Mouse (Mus musculus) forebrain, embryonic 15.5 days (tissue): ENCODE data around the gene Auts2. TPM values are rescaled to one million over a fixed set of nuclear protein-coding genes. Genes with fewer than 3 reads are reported as not detected.

ENCODE experiments used
- ATAC-seq: fragments of 200-750 bp; cut with Nextera tagmentation; replicated peaks from 2 replicates; pipeline ENCODE4 v1.8.0; 2017; ENCODE audit warnings: mild to moderate bottlenecking, moderate TSS enrichment, moderate library complexity
- H3K27ac ChIP-seq: fragments of 300-500 bp; sonication (generic); replicated peaks from 2 replicates; pipeline ENCODE4 v1.5.1; 2015; ENCODE audit warnings: mild to moderate bottlenecking, inconsistent platforms
- H3K27me3 ChIP-seq: fragments of 300-500 bp; sonication (generic); 2 replicates; pipeline ENCODE4 v1.6.1; 2015; ENCODE audit warnings: inconsistent platforms
- H3K36me3 ChIP-seq: fragments of 300-500 bp; sonication (generic); 2 replicates; pipeline ENCODE4 v1.6.1; 2015; ENCODE audit warnings: mild to moderate bottlenecking, inconsistent platforms
- H3K4me1 ChIP-seq: fragments of 300-500 bp; sonication (generic); 2 replicates; pipeline ENCODE4 v1.6.1; 2015; ENCODE audit warnings: inconsistent platforms
- H3K4me2 ChIP-seq: fragments of 300-500 bp; sonication (generic); replicated peaks from 2 replicates; pipeline ENCODE4 v1.6.1; 2015; ENCODE audit warnings: mild to moderate bottlenecking, inconsistent platforms
- H3K4me3 ChIP-seq: fragments of 300-500 bp; sonication (generic); 2 replicates; pipeline ENCODE4 v1.5.1; 2015; ENCODE audit warnings: mild to moderate bottlenecking, inconsistent platforms
- H3K9ac ChIP-seq: fragments of 300-500 bp; sonication (generic); replicated peaks from 2 replicates; pipeline ENCODE4 v1.6.1; 2015; ENCODE audit warnings: mild to moderate bottlenecking, inconsistent platforms
- H3K9me3 ChIP-seq: fragments of 300-500 bp; sonication (generic); 2 replicates; pipeline ENCODE4 v1.6.1; 2016; ENCODE audit warnings: inconsistent platforms
- WGBS: fragments of 180-500 bp; shearing (Covaris S2); methylation state at CpG from one replicate; pipeline ENCODE4 v1.1.7; 2015; ENCODE audit warnings: mixed read lengths; 5-methylcytosine and 5-hydroxymethylcytosine counted together
- polyA plus RNA-seq: library from polyadenylated mRNA; unstranded; fragments of >200 nt; fragmentation: Nextera tagmentation; extraction: Ambion mirVana; gene quantifications from 2 replicates; pipeline ENCODE4 v1.2.1, GENCODE M21; 2015

Auts2 gene
- polyA plus RNA-seq, 1 experiment from 2014 or later = 94.3 TPM

- no peaks in the 10 kb centered on the region for H3K9me3 ChIP-seq
- no peaks in the 10 kb centered on the region for H3K36me3 ChIP-seq
- H3K9ac ChIP-seq = no peak overlapping the region
- H3K4me2 ChIP-seq = no peak overlapping the region
- peaks cover 48% of the 10 kb centered on the region for H3K4me1 ChIP-seq
- ATAC-seq = no peak
- H3K27ac ChIP-seq = 0 out of 2 replicates have a peak overlapping the region, but pooled peaks have one; percentile 31
- H3K4me3 ChIP-seq = no peak overlapping the region
- no peaks in the 10 kb centered on the region for H3K27me3 ChIP-seq
- 80% methylated on average over 3 of the region's 3 CpGs for WGBS
Measured at GRCm38 (mm10) chr5:131815498-131815897, 727.6 kb downstream of the Auts2 start.

DNA sequence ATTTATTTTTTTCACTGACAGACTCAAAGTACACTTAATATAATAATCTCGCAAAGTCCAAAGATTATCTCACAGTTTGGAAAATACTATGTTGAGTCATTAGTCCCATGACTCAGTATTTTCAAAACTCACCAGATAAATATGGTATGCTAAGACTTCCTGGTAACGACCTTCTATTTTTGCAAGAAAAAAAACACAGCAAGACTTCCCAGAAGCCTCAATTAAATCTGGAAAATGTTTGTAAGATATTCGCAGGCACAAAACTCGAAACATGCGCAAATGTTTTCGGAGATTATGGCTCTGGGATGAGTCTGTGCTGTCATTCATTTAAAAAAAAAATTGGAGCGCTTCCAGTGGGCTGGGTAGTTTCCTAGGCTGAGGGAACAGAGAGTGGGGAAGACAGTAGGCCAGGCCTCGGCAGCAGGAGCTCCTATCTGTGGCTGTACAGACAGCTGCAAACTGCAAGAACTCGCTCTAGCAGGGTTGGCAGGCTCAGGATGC is 728.6 kb downstream of the Auts2 start:
- 47% methylated on average over 9 of the region's 9 CpGs for WGBS
- H3K36me3 ChIP-seq = no peaks in the 10 kb centered on the region
- H3K9me3 ChIP-seq = no peaks in the 10 kb centered on the region
- H3K9ac ChIP-seq = no peak overlapping the region
- ATAC-seq = 0 out of 2 replicates have a peak, but pooled peaks have one; percentile 37
- no peak overlapping the region for H3K4me3 ChIP-seq
- no peaks in the 10 kb centered on the region for H3K27me3 ChIP-seq
- peak overlapping the region; percentile 51; the same call in 1 of the 2 replicates for H3K27ac ChIP-seq
- no peak overlapping the region for H3K4me2 ChIP-seq
- H3K4me1 ChIP-seq = peaks cover 42% of the 10 kb centered on the region

DNA sequence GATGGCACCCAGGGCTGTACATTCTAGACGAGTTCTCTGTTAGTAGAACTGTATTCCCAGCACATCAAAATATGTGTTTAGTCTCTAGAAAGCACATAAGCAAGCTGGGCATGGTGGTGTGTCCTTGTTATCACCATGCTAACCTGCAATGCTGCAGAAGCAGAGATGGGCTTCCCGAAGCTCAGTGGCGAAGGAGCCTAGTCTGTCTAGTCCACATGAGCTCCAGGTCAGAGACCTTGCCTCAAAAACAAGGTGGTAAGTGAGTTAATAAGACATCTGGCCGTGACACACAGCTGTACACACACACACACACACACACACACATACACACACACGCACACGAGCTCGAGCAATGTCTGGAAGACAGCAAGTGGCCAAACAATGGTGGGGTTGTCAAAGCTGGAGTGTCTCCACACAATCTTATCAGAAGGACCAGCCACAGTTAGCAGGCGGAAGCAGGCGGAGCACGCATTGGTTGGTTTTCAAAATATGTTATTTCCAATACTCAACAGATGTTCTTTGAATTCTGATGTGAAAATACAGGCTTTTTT is 729.1 kb downstream of the Auts2 start:
- H3K4me2 ChIP-seq = no peak overlapping the region
- H3K9me3 ChIP-seq = no peaks in the 10 kb centered on the region
- H3K27me3 ChIP-seq = no peaks in the 10 kb centered on the region
- ATAC-seq = no peak
- H3K9ac ChIP-seq = no peak overlapping the region
- WGBS = 73% methylated on average over 10 of the region's 10 CpGs
- no peak overlapping the region for H3K4me3 ChIP-seq
- peak overlapping the region; percentile 51 for H3K27ac ChIP-seq
- H3K4me1 ChIP-seq = peaks cover 37% of the 10 kb centered on the region
- H3K36me3 ChIP-seq = no peaks in the 10 kb centered on the region

- H3K27me3 ChIP-seq = no peaks in the 10 kb centered on the region
- H3K9me3 ChIP-seq = no peaks in the 10 kb centered on the region
- H3K4me2 ChIP-seq = no peak overlapping the region
- H3K27ac ChIP-seq = peak overlapping the region; percentile 51
- peaks cover 37% of the 10 kb centered on the region for H3K4me1 ChIP-seq
- no peaks in the 10 kb centered on the region for H3K36me3 ChIP-seq
- peak; percentile 38; the same call in 1 of the 2 replicates for ATAC-seq
- no peak overlapping the region for H3K4me3 ChIP-seq
- no peak overlapping the region for H3K9ac ChIP-seq
- 46% methylated on average over 7 of the region's 7 CpGs for WGBS
Measured at GRCm38 (mm10) chr5:131813331-131813781, 729.8 kb downstream of the Auts2 start.

GRCm38 (mm10) chr5:131812483-131813063 is 730.6 kb downstream of the Auts2 start:
- Histone ChIP-seq H3K27ac (peak overlapping the region; percentile 51; the same call in 1 of the 2 replicates), H3K4me3 (no peak overlapping the region), H3K4me2 (no peak overlapping the region), H3K36me3 (no peaks in the 10 kb centered on the region), H3K9ac (no peak overlapping the region), H3K4me1 (peaks cover 37% of the 10 kb centered on the region), H3K9me3 (no peaks in the 10 kb centered on the region), H3K27me3 (no peaks in the 10 kb centered on the region)
- 57% methylated on average over 10 of the region's 10 CpGs for WGBS
- no peak for ATAC-seq

GRCm38 (mm10) chr5:131806350-131806749 is 736.8 kb downstream of the Auts2 start:
- no peaks in the 10 kb centered on the region for H3K36me3 ChIP-seq
- H3K4me3 ChIP-seq = no peak overlapping the region
- no peak overlapping the region for H3K4me2 ChIP-seq
- no peak overlapping the region for H3K9ac ChIP-seq
- no peaks in the 10 kb centered on the region for H3K9me3 ChIP-seq
- no peak overlapping the region for H3K27ac ChIP-seq
- 88% methylated on average over 2 of the region's 2 CpGs for WGBS
- H3K4me1 ChIP-seq = peaks cover 46% of the 10 kb centered on the region
- no peak for ATAC-seq
- H3K27me3 ChIP-seq = no peaks in the 10 kb centered on the region

DNA sequence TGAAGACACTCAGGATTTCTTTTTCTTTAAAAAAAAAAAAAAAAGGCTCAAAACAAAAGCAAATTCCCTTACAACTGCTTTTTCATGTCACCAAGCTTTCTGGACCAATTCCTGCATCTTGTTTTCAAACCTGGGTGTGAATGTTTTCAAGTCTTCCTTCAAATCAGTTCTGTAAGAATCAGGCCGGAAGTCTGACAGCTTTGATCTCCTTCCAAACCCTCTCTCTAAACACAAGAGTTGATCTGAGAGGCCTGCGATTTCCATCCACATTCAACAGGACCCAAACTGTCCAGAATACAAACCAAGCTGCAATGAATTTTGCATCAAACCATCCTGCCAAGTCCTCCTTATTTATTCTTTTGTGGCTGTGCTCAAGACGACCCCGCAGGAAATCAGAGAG is 737.9 kb downstream of the Auts2 start:
- no peak overlapping the region for H3K4me2 ChIP-seq
- H3K9me3 ChIP-seq = no peaks in the 10 kb centered on the region
- H3K4me1 ChIP-seq = peaks cover 55% of the 10 kb centered on the region
- no peaks in the 10 kb centered on the region for H3K36me3 ChIP-seq
- peak overlapping the region; percentile 46 for H3K27ac ChIP-seq
- 31% methylated on average over 4 of the region's 4 CpGs for WGBS
- H3K4me3 ChIP-seq = no peak overlapping the region
- H3K9ac ChIP-seq = no peak overlapping the region
- H3K27me3 ChIP-seq = no peaks in the 10 kb centered on the region
- ATAC-seq = no peak

- Histone ChIP-seq H3K27me3 (no peaks in the 10 kb centered on the region), H3K9ac (no peak overlapping the region), H3K4me1 (peaks cover 62% of the 10 kb centered on the region), H3K36me3 (no peaks in the 10 kb centered on the region), H3K4me3 (no peak overlapping the region), H3K4me2 (no peak overlapping the region), H3K27ac (peak overlapping the region; percentile 66), H3K9me3 (no peaks in the 10 kb centered on the region)
- ATAC-seq = no peak
- WGBS = 68% methylated on average over 10 of the region's 10 CpGs
Measured at GRCm38 (mm10) chr5:131803609-131804008, 739.5 kb downstream of the Auts2 start.

- H3K27me3 ChIP-seq = no peaks in the 10 kb centered on the region
- 47% methylated on average over 6 of the region's 6 CpGs for WGBS
- peak overlapping the region; percentile 66 for H3K27ac ChIP-seq
- no peak; the same call in 1 of the 2 replicates for ATAC-seq
- no peak overlapping the region for H3K9ac ChIP-seq
- H3K4me2 ChIP-seq = no peak overlapping the region
- H3K4me3 ChIP-seq = no peak overlapping the region
- H3K4me1 ChIP-seq = peaks cover 70% of the 10 kb centered on the region
- H3K36me3 ChIP-seq = no peaks in the 10 kb centered on the region
- H3K9me3 ChIP-seq = no peaks in the 10 kb centered on the region
Measured at GRCm38 (mm10) chr5:131802340-131803036, 740.7 kb downstream of the Auts2 start.

DNA sequence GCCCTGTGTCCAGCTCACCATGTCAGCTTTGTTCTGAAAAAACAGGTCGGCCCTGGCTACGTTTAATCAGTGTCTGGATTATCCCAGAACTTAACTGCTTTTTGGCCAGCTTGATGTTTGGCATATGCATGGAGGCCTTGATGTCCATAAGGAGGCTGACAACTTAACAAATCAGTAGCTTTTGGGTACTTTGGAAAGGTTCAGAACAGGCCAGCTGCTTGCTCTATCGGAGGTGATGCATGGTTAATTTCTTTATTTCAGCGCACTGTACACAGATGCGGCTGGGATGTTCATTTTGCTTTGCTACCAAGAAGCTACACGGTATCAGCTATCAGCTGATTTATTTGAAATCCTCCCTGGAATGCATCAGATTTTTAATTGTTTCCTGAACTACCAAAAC is 741.2 kb downstream of the Auts2 start:
- Histone ChIP-seq H3K4me1 (peaks cover 75% of the 10 kb centered on the region), H3K27me3 (no peaks in the 10 kb centered on the region), H3K27ac (peak overlapping the region; percentile 66), H3K4me2 (no peak overlapping the region), H3K36me3 (no peaks in the 10 kb centered on the region), H3K4me3 (no peak overlapping the region), H3K9me3 (no peaks in the 10 kb centered on the region), H3K9ac (no peak overlapping the region)
- peak; percentile 57 for ATAC-seq
- 31% methylated on average over 6 of the region's 6 CpGs for WGBS

- peaks cover 85% of the 10 kb centered on the region for H3K4me1 ChIP-seq
- no peak overlapping the region for H3K4me2 ChIP-seq
Measured at GRCm38 (mm10) chr5:131798373-131798772, 744.8 kb downstream of the Auts2 start.

GRCm38 (mm10) chr5:131797044-131797443 is 746.1 kb downstream of the Auts2 start:
- peaks cover 83% of the 10 kb centered on the region for H3K4me1 ChIP-seq

More at GRCm38 (mm10) chr5:131798373-131798772, 744.8 kb downstream of the Auts2 start:
- Histone ChIP-seq H3K36me3 (no peaks in the 10 kb centered on the region), H3K4me3 (no peak overlapping the region), H3K9ac (no peak overlapping the region), H3K27ac (peak overlapping the region; percentile 67), H3K9me3 (no peaks in the 10 kb centered on the region), H3K27me3 (no peaks in the 10 kb centered on the region)
- 27% methylated on average over 5 of the region's 5 CpGs for WGBS
- ATAC-seq = no peak

More at GRCm38 (mm10) chr5:131797044-131797443, 746.1 kb downstream of the Auts2 start:
- H3K9ac ChIP-seq = no peak overlapping the region
- no peaks in the 10 kb centered on the region for H3K27me3 ChIP-seq
- no peak overlapping the region for H3K4me2 ChIP-seq
- H3K36me3 ChIP-seq = no peaks in the 10 kb centered on the region
- H3K4me3 ChIP-seq = no peak overlapping the region
- H3K9me3 ChIP-seq = no peaks in the 10 kb centered on the region
- no peak for ATAC-seq
- no peak overlapping the region for H3K27ac ChIP-seq
